Mouse (Mus musculus) MEL (cell line): Measurements from ENCODE around the gene Cdk5. TPM values are rescaled to one million over a fixed set of nuclear protein-coding genes. Genes with fewer than 3 reads are reported as not detected.

Experiments used
- DNase-seq: peaks from one replicate; pipeline ENCODE4 v3.0.0; 2011; ENCODE audit warnings: low read depth, low spot score
- H3K27ac ChIP-seq: 2 replicates; pipeline ENCODE4 v1.5.1; 2012; ENCODE audit warnings: low read depth, mild to moderate bottlenecking, control low read depth, low read length, moderate library complexity; ENCODE audit not compliant: control insufficient read depth
- H3K27me3 ChIP-seq, 2 experiments: fragments of 150-350 bp in 1 of 2; sonication (generic) in 1 of 2; 2 replicates each; pipeline ENCODE4 v1.6.1; 2012; ENCODE audit warnings: low read length in 2 of 2, mild to moderate bottlenecking in 2 of 2, improper control_type of control experiment in 1 of 2, moderate library complexity in 1 of 2; ENCODE audit not compliant: insufficient read depth in 2 of 2, control insufficient read depth in 1 of 2
- H3K36me3 ChIP-seq, 2 experiments: 2 replicates each; pipeline ENCODE4 v1.6.1; 2012 to 2014; ENCODE audit warnings: low read length in 2 of 2, improper control_type of control experiment in 1 of 2, inconsistent platforms in 1 of 2, mild to moderate bottlenecking in 1 of 2; ENCODE audit not compliant: insufficient read depth in 2 of 2, control insufficient read depth in 1 of 2
- H3K4me1 ChIP-seq, 2 experiments: fragments of 150-350 bp in 1 of 2; sonication (generic) in 1 of 2; 2 replicates each; pipeline ENCODE4 v1.6.1; 2012; ENCODE audit warnings: low read length in 2 of 2, improper control_type of control experiment in 1 of 2, mild to moderate bottlenecking in 1 of 2; ENCODE audit not compliant: insufficient read depth in 2 of 2, control insufficient read depth in 1 of 2
- H3K4me3 ChIP-seq, 2 experiments: fragments of 150-350 bp in 1 of 2; sonication (generic) in 1 of 2; 2 replicates each; pipeline ENCODE4 v1.5.1; 2012; ENCODE audit warnings: low read depth in 2 of 2, low read length in 2 of 2, mild to moderate bottlenecking in 2 of 2, moderate library complexity in 2 of 2, control low read depth in 1 of 2, improper control_type of control experiment in 1 of 2; ENCODE audit not compliant: control insufficient read depth in 1 of 2, insufficient read depth in 1 of 2
- H3K79me2 ChIP-seq: 2 replicates; pipeline ENCODE4 v1.6.1; 2012; ENCODE audit warnings: mild to moderate bottlenecking, low read length, moderate library complexity; ENCODE audit not compliant: control insufficient read depth, poor library complexity, insufficient read depth
- H3K9ac ChIP-seq: 2 replicates; pipeline ENCODE4 v1.6.1; 2012; ENCODE audit warnings: low read depth, mild to moderate bottlenecking, control low read depth, low read length, moderate library complexity; ENCODE audit not compliant: control insufficient read depth, poor library complexity, severe bottlenecking
- H3K9me3 ChIP-seq: fragments of 150-350 bp; sonication (generic); replicated peaks from 2 replicates; pipeline ENCODE4 v1.6.1; 2012; ENCODE audit warnings: mild to moderate bottlenecking, low read length, improper control_type of control experiment, moderate library complexity; ENCODE audit not compliant: insufficient read depth
- BHLHE40 ChIP-seq: IDR thresholded peaks from 2 replicates; pipeline ENCODE4 v1.6.1; 2012; ENCODE audit warnings: low read depth, mild to moderate bottlenecking, inconsistent platforms, low read length, improper control_type of control experiment, borderline replicate concordance
- CHD1 ChIP-seq: IDR thresholded peaks from 2 replicates; pipeline ENCODE4 v1.6.1; 2012; ENCODE audit warnings: low read depth, mild to moderate bottlenecking, inconsistent platforms, low read length, improper control_type of control experiment
- CTCF ChIP-seq, 3 experiments: IDR thresholded peaks in 2 of 3; conservative IDR thresholded peaks in 1 of 3; 2 replicates each; pipeline ENCODE4 v1.5.1; 2011 to 2012; ENCODE audit warnings: low read length in 3 of 3, low read depth in 2 of 3, mild to moderate bottlenecking in 2 of 3, improper control_type of control experiment in 1 of 3, inconsistent platforms in 1 of 3, mixed read lengths in 1 of 3, moderate library complexity in 1 of 3; ENCODE audit not compliant: control insufficient read depth in 1 of 3, insufficient read depth in 1 of 3, poor library complexity in 1 of 3, severe bottlenecking in 1 of 3
- E2F4 ChIP-seq: IDR thresholded peaks from 2 replicates; pipeline ENCODE4 v1.6.1; 2011; ENCODE audit warnings: low read depth, low read length, improper control_type of control experiment, borderline replicate concordance
- ELF1 ChIP-seq: IDR thresholded peaks from 2 replicates; pipeline ENCODE4 v1.6.1; 2014; ENCODE audit warnings: low read depth, mild to moderate bottlenecking, inconsistent platforms, low read length, improper control_type of control experiment, moderate library complexity
- ETS1 ChIP-seq: IDR thresholded peaks from 2 replicates; pipeline ENCODE4 v1.6.1; 2012; ENCODE audit warnings: low read depth, mild to moderate bottlenecking, inconsistent platforms, low read length, improper control_type of control experiment, moderate library complexity
- GABPA ChIP-seq: IDR thresholded peaks from 2 replicates; pipeline ENCODE4 v1.6.1; 2012; ENCODE audit warnings: low read depth, mild to moderate bottlenecking, inconsistent platforms, low read length, improper control_type of control experiment, moderate library complexity
- GATA1 ChIP-seq: IDR thresholded peaks from 2 replicates; pipeline ENCODE4 v1.6.1; 2011; ENCODE audit warnings: low read depth, low read length, improper control_type of control experiment
- HCFC1 ChIP-seq: IDR thresholded peaks from 2 replicates; pipeline ENCODE4 v1.6.1; 2012; ENCODE audit warnings: low read depth, mild to moderate bottlenecking, inconsistent platforms, low read length, improper control_type of control experiment, moderate library complexity
- KAT2A ChIP-seq: conservative IDR thresholded peaks from 2 replicates; pipeline ENCODE4 v1.6.1; 2012; ENCODE audit warnings: low read depth, low read length, improper control_type of control experiment, inconsistent platforms
- MAX ChIP-seq: IDR thresholded peaks from 2 replicates; pipeline ENCODE4 v1.6.1; 2011; ENCODE audit warnings: low read length, improper control_type of control experiment
- MAZ ChIP-seq: IDR thresholded peaks from 2 replicates; pipeline ENCODE4 v1.6.1; 2012; ENCODE audit warnings: low read depth, mild to moderate bottlenecking, inconsistent platforms, low read length, improper control_type of control experiment
- MEF2A ChIP-seq: IDR thresholded peaks from 2 replicates; pipeline ENCODE4 v1.6.1; 2014; ENCODE audit warnings: low read depth, mild to moderate bottlenecking, inconsistent platforms, low read length, improper control_type of control experiment; ENCODE audit not compliant: poor library complexity, insufficient replicate concordance, severe bottlenecking; ENCODE audit errors: extremely low read depth
- MYC ChIP-seq: IDR thresholded peaks from 2 replicates; pipeline ENCODE4 v1.6.1; 2011; ENCODE audit warnings: low read depth, mild to moderate bottlenecking, low read length, improper control_type of control experiment, moderate library complexity
- NELFE ChIP-seq: IDR thresholded peaks from 2 replicates; pipeline ENCODE4 v1.6.1; 2011; ENCODE audit warnings: low read depth, low read length, improper control_type of control experiment
- NRF1 ChIP-seq: IDR thresholded peaks from 2 replicates; pipeline ENCODE4 v1.6.1; 2014; ENCODE audit warnings: low read depth, mild to moderate bottlenecking, inconsistent platforms, low read length, improper control_type of control experiment, moderate library complexity; ENCODE audit not compliant: poor library complexity, insufficient read depth, severe bottlenecking
- POLR2A ChIP-seq, 2 experiments: IDR thresholded peaks; 2 replicates each; pipeline ENCODE4 v1.6.1; 2011 to 2012; ENCODE audit warnings: low read length in 2 of 2, mild to moderate bottlenecking in 2 of 2, control low read depth in 1 of 2, improper control_type of control experiment in 1 of 2, low read depth in 1 of 2, moderate library complexity in 1 of 2; ENCODE audit not compliant: control insufficient read depth in 1 of 2, insufficient read depth in 1 of 2, poor library complexity in 1 of 2
- POLR2AphosphoS2 ChIP-seq: IDR thresholded peaks from 2 replicates; pipeline ENCODE4 v1.6.1; 2011; ENCODE audit warnings: low read length, improper control_type of control experiment
- POLR2AphosphoS5 ChIP-seq: IDR thresholded peaks from 2 replicates; pipeline ENCODE4 v1.6.1; 2012; ENCODE audit warnings: low read depth, borderline replicate concordance, mild to moderate bottlenecking, inconsistent platforms, low read length, moderate library complexity, mixed read lengths
- RAD21 ChIP-seq: IDR thresholded peaks from 2 replicates; pipeline ENCODE4 v1.6.1; 2011; ENCODE audit warnings: mild to moderate bottlenecking, low read depth, low read length, improper control_type of control experiment
- RCOR1 ChIP-seq: IDR thresholded peaks from 2 replicates; pipeline ENCODE4 v1.6.1; 2012; ENCODE audit warnings: low read depth, mild to moderate bottlenecking, inconsistent platforms, low read length, improper control_type of control experiment
- SIN3A ChIP-seq: IDR thresholded peaks from 2 replicates; pipeline ENCODE4 v1.6.1; 2012; ENCODE audit warnings: low read length, improper control_type of control experiment, inconsistent platforms
- SMC3 ChIP-seq: IDR thresholded peaks from 2 replicates; pipeline ENCODE4 v1.6.1; 2011; ENCODE audit warnings: low read depth, low read length, improper control_type of control experiment
- TAL1 ChIP-seq: IDR thresholded peaks from 2 replicates; pipeline ENCODE4 v1.6.1; 2012; ENCODE audit warnings: mild to moderate bottlenecking, inconsistent platforms, low read length, moderate library complexity, mixed read lengths
- TBP ChIP-seq: IDR thresholded peaks from 2 replicates; pipeline ENCODE4 v1.8.0; 2011; ENCODE audit warnings: low read depth, low read length, improper control_type of control experiment
- TCF12 ChIP-seq: IDR thresholded peaks from 2 replicates; pipeline ENCODE4 v1.6.1; 2014; ENCODE audit warnings: low read depth, mild to moderate bottlenecking, inconsistent platforms, low read length, improper control_type of control experiment, moderate library complexity
- UBTF ChIP-seq: IDR thresholded peaks from 2 replicates; pipeline ENCODE4 v1.6.1; 2012; ENCODE audit warnings: low read depth, mild to moderate bottlenecking, inconsistent platforms, low read length, improper control_type of control experiment, moderate library complexity, borderline replicate concordance; ENCODE audit not compliant: insufficient read depth
- USF1 ChIP-seq: IDR thresholded peaks from 2 replicates; pipeline ENCODE4 v1.6.1; 2014; ENCODE audit warnings: low read depth, mild to moderate bottlenecking, inconsistent platforms, low read length, improper control_type of control experiment, moderate library complexity
- ZC3H11A ChIP-seq: IDR thresholded peaks from 2 replicates; pipeline ENCODE4 v1.6.1; 2012; ENCODE audit warnings: low read depth, mild to moderate bottlenecking, inconsistent platforms, low read length, improper control_type of control experiment
- ZKSCAN1 ChIP-seq: IDR thresholded peaks from 2 replicates; pipeline ENCODE4 v1.6.1; 2012; ENCODE audit warnings: low read depth, mild to moderate bottlenecking, inconsistent platforms, low read length, improper control_type of control experiment, moderate library complexity
- ZMIZ1 ChIP-seq: IDR thresholded peaks from 2 replicates; pipeline ENCODE4 v1.6.1; 2012; ENCODE audit warnings: low read depth, mild to moderate bottlenecking, inconsistent platforms, low read length, improper control_type of control experiment, moderate library complexity
- ZNF384 ChIP-seq: IDR thresholded peaks from 2 replicates; pipeline ENCODE4 v1.6.1; 2012; ENCODE audit warnings: low read depth, mild to moderate bottlenecking, inconsistent platforms, low read length, improper control_type of control experiment
- polyA plus RNA-seq, 2 experiments: library from polyadenylated mRNA; stranded (reverse) in 1 of 2; unstranded in 1 of 2; fragments of >175 nt in 1 of 2; fragments of >200 nt in 1 of 2; gene quantifications; 2 replicates each; pipeline versions ENCODE4 v1.2.1 to v1.2.4; 2012; ENCODE audit warnings: low replicate concordance in 2 of 2, low read depth in 1 of 2; ENCODE audit not compliant: insufficient read length in 2 of 2, insufficient read depth in 1 of 2, missing spikeins in 1 of 2
- total RNA-seq: library from RNA; depleted of rRNA; stranded (reverse); fragments of 300-350 nt; gene quantifications from 2 replicates; pipeline ENCODE4 v1.2.3, GENCODE M21; 2012

Gene Cdk5
- total and polyA plus RNA-seq, 3 experiments = 24.8 to 82.6 TPM; not detected in 1

DNA sequence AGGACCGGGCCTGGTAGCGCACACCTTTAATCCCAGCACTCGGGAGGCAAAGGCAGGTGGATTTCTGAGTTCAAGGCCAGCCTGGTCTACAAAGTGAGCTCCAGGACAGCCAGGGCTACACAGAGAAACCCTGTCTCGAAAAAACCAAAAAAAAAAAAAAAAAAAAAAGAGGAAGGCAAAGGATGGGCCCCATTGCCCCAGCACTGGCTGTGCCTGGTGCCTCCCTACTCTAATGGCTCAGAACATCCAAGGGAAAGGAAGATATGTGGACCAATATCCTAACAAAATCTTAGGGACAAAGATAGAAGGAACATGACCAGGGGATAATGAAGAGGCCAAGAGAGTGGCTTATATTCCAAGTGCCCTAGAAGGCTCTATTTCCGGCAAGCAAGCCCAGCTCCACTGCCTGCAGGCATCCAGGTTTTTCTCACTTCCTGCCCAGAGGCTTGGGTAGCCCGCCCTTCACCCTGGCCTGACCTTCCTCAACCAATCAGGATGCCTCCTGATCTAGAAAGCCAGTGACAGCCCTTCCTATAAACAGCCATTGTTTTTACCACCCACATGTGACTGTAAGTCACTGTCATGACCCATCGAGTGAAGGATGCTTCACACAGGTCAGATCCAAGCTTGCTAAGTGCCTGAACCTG lies 34.2 kb downstream of the Cdk5 start (continued):
- TF ChIP-seq MYC (peak; percentile 88), MAX (peak; percentile 96), POLR2AphosphoS5 (no peak; the same call in 1 of the 2 replicates)

DNA sequence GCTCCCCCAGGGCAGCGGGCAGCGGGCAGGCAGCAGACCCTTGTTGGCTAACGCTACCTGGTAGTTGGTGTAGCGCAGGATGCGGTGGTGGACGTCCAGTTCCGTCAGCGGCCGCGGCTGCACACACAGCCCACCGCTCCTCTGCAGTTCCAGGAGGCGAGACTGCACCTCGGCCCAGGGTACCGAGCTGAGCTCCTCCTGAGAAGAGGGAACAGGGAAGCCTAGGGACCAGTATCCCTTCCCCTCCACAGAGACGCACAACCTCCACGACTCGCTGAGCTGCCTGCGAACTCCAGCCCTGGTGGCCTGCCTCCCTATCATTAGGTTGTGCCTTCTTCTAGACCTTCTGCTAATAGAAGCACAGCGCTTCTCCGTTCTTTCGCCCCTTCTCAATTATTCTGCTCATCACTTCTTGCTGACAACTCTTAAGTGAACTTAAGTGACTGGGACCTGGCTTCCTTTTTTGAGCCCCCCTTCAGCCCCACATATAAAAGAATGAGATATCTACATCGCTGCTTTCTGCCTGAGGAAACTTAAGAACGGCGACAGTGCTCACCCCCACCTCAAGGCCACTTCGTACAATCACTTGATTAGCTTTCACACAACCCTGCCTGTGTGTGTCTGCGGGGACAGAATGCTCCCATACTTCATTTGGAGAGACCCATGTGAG lies 34.9 kb downstream of the Cdk5 start:
- Histone ChIP-seq H3K4me1 (peaks cover 5 to 45% of the 10 kb centered on the region in 2 experiments), H3K9me3 (no peaks in the 10 kb centered on the region), H3K27me3 (no peaks in the 10 kb centered on the region), H3K79me2 (peaks cover 29% of the 10 kb centered on the region), H3K4me3 (peak overlapping the region; percentile 69 to 76), H3K36me3 (peaks cover 0 to 29% of the 10 kb centered on the region in 2 experiments; a peak in 2 of 4 replicates), H3K27ac (peak overlapping the region; percentile 89), H3K9ac (peak overlapping the region; percentile 77)
- peak; percentile 83 for DNase-seq
- no peak for TF ChIP-seq TAL1
- no peak for TF ChIP-seq SMC3
- TF ChIP-seq USF1 = no peak
- TF ChIP-seq TBP = peak; percentile 71; the same call in 1 of the 2 replicates
- no peak for TF ChIP-seq ZKSCAN1
- no peak; the same call in 1 of the 2 replicates for TF ChIP-seq NELFE
- no peak for TF ChIP-seq CTCF (IDR thresholded peaks at IDR 0.05 in 2 of 3, conservative IDR thresholded peaks at IDR 0.05 in 1 of 3; ENCODE audit: control insufficient read depth in 1 of 3, insufficient read depth in 1 of 3, low read depth in 2 of 3, low read length in 3 of 3, poor library complexity in 1 of 3, severe bottlenecking in 1 of 3)
- TF ChIP-seq POLR2A (IDR thresholded peaks at IDR 0.05; ENCODE audit: control insufficient read depth in 1 of 2, insufficient read depth in 1 of 2, low read depth in 1 of 2, low read length in 2 of 2, poor library complexity in 1 of 2) = no peak; a peak in 1 of 4 replicates
- TF ChIP-seq POLR2AphosphoS5 = no peak
- TF ChIP-seq RAD21 = no peak
- no peak for TF ChIP-seq E2F4
- TF ChIP-seq ELF1 = no peak
- no peak for TF ChIP-seq ETS1
- no peak for TF ChIP-seq KAT2A
- no peak for TF ChIP-seq POLR2AphosphoS2
- TF ChIP-seq MAZ = 0 out of 2 replicates have a peak, but pooled peaks have one; percentile 18
- peak; percentile 26; the same call in 1 of the 2 replicates for TF ChIP-seq HCFC1
- TF ChIP-seq MEF2A = no peak
- peak; percentile 6; the same call in 1 of the 2 replicates for TF ChIP-seq UBTF
- no peak for TF ChIP-seq GABPA
- no peak; the same call in 1 of the 2 replicates for TF ChIP-seq SIN3A
- peak; percentile 49; the same call in 1 of the 2 replicates for TF ChIP-seq TCF12
- no peak for TF ChIP-seq NRF1
- TF ChIP-seq RCOR1 = no peak
- TF ChIP-seq ZNF384 = no peak
- no peak for TF ChIP-seq GATA1
- TF ChIP-seq MYC = no peak
- TF ChIP-seq ZMIZ1 = peak; percentile 33; the same call in 1 of the 2 replicates
- no peak for TF ChIP-seq ZC3H11A
- no peak; the same call in 1 of the 2 replicates for TF ChIP-seq MAX
- no peak for TF ChIP-seq BHLHE40
- peak; percentile 17; the same call in 1 of the 2 replicates for TF ChIP-seq CHD1
